Mouse (Mus musculus) MEL (cell line): Measurements from ENCODE around the gene Plac9a.
A peak's percentile ranks its signal among the peaks of the same experiment; 100 is the strongest.

ENCODE experiments used
- CHD1 ChIP-seq: IDR thresholded peaks from 2 replicates; pipeline ENCODE4 v1.6.1; 2012; ENCODE audit warnings: low read depth, mild to moderate bottlenecking, inconsistent platforms, low read length, improper control_type of control experiment
- CTCF ChIP-seq, 3 experiments: IDR thresholded peaks in 2 of 3; conservative IDR thresholded peaks in 1 of 3; 2 replicates each; pipeline ENCODE4 v1.5.1; 2011 to 2012; ENCODE audit warnings: low read length in 3 of 3, low read depth in 2 of 3, mild to moderate bottlenecking in 2 of 3, improper control_type of control experiment in 1 of 3, inconsistent platforms in 1 of 3, mixed read lengths in 1 of 3, moderate library complexity in 1 of 3; ENCODE audit not compliant: control insufficient read depth in 1 of 3, insufficient read depth in 1 of 3, poor library complexity in 1 of 3, severe bottlenecking in 1 of 3
- GABPA ChIP-seq: IDR thresholded peaks from 2 replicates; pipeline ENCODE4 v1.6.1; 2012; ENCODE audit warnings: low read depth, mild to moderate bottlenecking, inconsistent platforms, low read length, improper control_type of control experiment, moderate library complexity
- JUND ChIP-seq: IDR thresholded peaks from 2 replicates; pipeline ENCODE4 v1.6.1; 2011; ENCODE audit warnings: low read depth, mild to moderate bottlenecking, improper control_type of control experiment, low read length
- MAX ChIP-seq: IDR thresholded peaks from 2 replicates; pipeline ENCODE4 v1.6.1; 2011; ENCODE audit warnings: low read length, improper control_type of control experiment
- MAZ ChIP-seq: IDR thresholded peaks from 2 replicates; pipeline ENCODE4 v1.6.1; 2012; ENCODE audit warnings: low read depth, mild to moderate bottlenecking, inconsistent platforms, low read length, improper control_type of control experiment
- MEF2A ChIP-seq: IDR thresholded peaks from 2 replicates; pipeline ENCODE4 v1.6.1; 2014; ENCODE audit warnings: low read depth, mild to moderate bottlenecking, inconsistent platforms, low read length, improper control_type of control experiment; ENCODE audit not compliant: poor library complexity, insufficient replicate concordance, severe bottlenecking; ENCODE audit errors: extremely low read depth
- NRF1 ChIP-seq: IDR thresholded peaks from 2 replicates; pipeline ENCODE4 v1.6.1; 2014; ENCODE audit warnings: low read depth, mild to moderate bottlenecking, inconsistent platforms, low read length, improper control_type of control experiment, moderate library complexity; ENCODE audit not compliant: poor library complexity, insufficient read depth, severe bottlenecking
- POLR2A ChIP-seq, 2 experiments: IDR thresholded peaks; 2 replicates each; pipeline ENCODE4 v1.6.1; 2011 to 2012; ENCODE audit warnings: low read length in 2 of 2, mild to moderate bottlenecking in 2 of 2, control low read depth in 1 of 2, improper control_type of control experiment in 1 of 2, low read depth in 1 of 2, moderate library complexity in 1 of 2; ENCODE audit not compliant: control insufficient read depth in 1 of 2, insufficient read depth in 1 of 2, poor library complexity in 1 of 2
- RAD21 ChIP-seq: IDR thresholded peaks from 2 replicates; pipeline ENCODE4 v1.6.1; 2011; ENCODE audit warnings: mild to moderate bottlenecking, low read depth, low read length, improper control_type of control experiment
- SIN3A ChIP-seq: IDR thresholded peaks from 2 replicates; pipeline ENCODE4 v1.6.1; 2012; ENCODE audit warnings: low read length, improper control_type of control experiment, inconsistent platforms

DNA sequence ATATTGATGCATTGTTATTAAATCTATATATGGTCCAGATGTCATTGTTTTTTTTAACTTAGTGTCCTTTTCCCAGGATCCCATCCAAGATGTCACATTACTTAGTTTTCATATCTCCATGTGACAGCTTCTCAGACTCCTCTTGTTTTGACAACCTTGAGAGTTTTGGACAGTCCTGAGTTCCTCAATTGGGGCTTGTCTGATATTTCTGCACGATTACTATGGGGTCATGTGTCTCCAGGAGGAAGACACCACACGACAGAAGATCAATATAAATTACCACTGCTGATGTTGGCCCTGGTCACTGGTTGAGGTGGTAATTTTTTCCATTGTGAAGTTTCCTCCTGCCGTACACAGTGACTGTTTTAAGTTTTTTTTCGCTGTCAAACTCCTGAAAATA is 61.3 kb downstream of the Plac9a start:
- TF ChIP-seq MAX (no peak), CTCF (IDR thresholded peaks at IDR 0.05 in 2 of 3, conservative IDR thresholded peaks at IDR 0.05 in 1 of 3; ENCODE audit: control insufficient read depth in 1 of 3, insufficient read depth in 1 of 3, low read depth in 2 of 3, low read length in 3 of 3, poor library complexity in 1 of 3, severe bottlenecking in 1 of 3) (no peak), RAD21 (no peak), MEF2A (no peak), GABPA (no peak), MAZ (no peak), CHD1 (no peak), JUND (no peak), POLR2A (IDR thresholded peaks at IDR 0.05; ENCODE audit: control insufficient read depth in 1 of 2, insufficient read depth in 1 of 2, low read depth in 1 of 2, low read length in 2 of 2, poor library complexity in 1 of 2) (no peak), NRF1 (no peak), SIN3A (peak; percentile 3; the same call in 1 of the 2 replicates)
